Mouse (Mus musculus) kidney, adult 18-20 months (tissue): ENCODE results near the gene Gprc5d.

Experiments
- DNase-seq: peaks from one replicate; pipeline ENCODE4 v3.0.0; 2021

The Gprc5d gene

DNA sequence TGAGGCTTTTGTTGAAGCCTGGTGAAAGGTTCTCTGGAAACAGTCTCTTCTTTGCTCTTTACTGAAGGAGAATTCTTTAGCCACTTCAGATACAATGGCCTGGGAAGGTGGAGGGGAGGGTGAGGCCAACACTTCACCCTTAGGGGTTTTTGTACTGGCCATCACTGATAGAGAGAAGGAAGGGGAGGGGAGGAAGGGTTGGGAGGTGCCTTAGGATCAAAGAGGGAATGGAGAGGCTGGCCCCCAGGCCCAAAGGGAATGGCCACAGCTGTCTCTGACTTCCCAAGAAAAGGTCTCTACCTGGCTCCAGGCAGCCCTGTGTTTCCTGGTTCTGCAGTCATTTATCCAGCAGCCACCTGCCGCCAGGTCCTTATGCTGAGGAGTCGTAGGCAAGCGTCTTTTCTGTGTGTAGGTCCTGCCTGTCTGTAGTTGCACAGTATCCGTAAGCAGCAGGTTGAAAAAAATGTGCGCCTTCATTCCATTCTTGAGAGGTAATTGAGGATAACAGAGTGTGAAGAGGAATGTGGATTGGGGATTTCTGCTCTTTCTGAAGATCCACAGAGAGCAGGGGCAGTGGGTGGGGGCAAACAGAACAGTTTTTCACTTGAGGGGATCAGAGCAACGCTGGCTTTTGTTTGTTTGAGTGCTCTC, 51.2 kb downstream of the Gprc5d start:
- no peak for DNase-seq

GRCm38 (mm10) chr6:135065236-135065957, 52.7 kb downstream of the Gprc5d start, which contains the start of gene Gprc5a:
Gene Gprc5a (plus strand): TSS chr6:135065651.
- peak; percentile 53 for DNase-seq

- DNase-seq: no peak
These were observed 53.5 kb downstream of the Gprc5d start for GRCm38 (mm10) chr6:135064621-135065020.

- DNase-seq: no peak
These were observed 57.4 kb downstream of the Gprc5d start for GRCm38 (mm10) chr6:135060728-135061127.
